Mouse (Mus musculus): ENCODE measurements around the gene Schip1. TPM values are rescaled to one million over a fixed set of nuclear protein-coding genes. Genes with fewer than 3 reads are reported as not detected.

Schip1 gene
- polyA plus RNA-seq, 1 experiment from 2014 or later: 33.2 TPM

GRCm38 (mm10) chr3:68517236-68517635 is 452.6 kb downstream of the Schip1 start:
- Histone ChIP-seq H3K9me3 (replicated peaks; ENCODE audit: control insufficient read depth, low read length) (no peaks in the 10 kb centered on the region), H3K27ac (ENCODE audit: low read length) (no peak overlapping the region), H3K9ac (ENCODE audit: low read length) (no peak overlapping the region), H3K4me1 (ENCODE audit: control insufficient read depth, insufficient read depth, low read length) (peaks cover 6% of the 10 kb centered on the region; the same call in 1 of the 2 replicates), H3K27me3 (ENCODE audit: control insufficient read depth, insufficient read depth, low read length) (no peaks in the 10 kb centered on the region), H3K36me3 (ENCODE audit: control insufficient read depth, insufficient read depth, low read length) (no peaks in the 10 kb centered on the region), H3K4me3 (replicated peaks; ENCODE audit: low read length) (no peak overlapping the region), H3K4me2 (ENCODE audit: low read depth, low read length) (no peak overlapping the region)
- no peak for ATAC-seq (ENCODE audit: insufficient read depth, low FRiP score)
- WGBS: 49% methylated on average over 7 of the region's 7 CpGs

DNA sequence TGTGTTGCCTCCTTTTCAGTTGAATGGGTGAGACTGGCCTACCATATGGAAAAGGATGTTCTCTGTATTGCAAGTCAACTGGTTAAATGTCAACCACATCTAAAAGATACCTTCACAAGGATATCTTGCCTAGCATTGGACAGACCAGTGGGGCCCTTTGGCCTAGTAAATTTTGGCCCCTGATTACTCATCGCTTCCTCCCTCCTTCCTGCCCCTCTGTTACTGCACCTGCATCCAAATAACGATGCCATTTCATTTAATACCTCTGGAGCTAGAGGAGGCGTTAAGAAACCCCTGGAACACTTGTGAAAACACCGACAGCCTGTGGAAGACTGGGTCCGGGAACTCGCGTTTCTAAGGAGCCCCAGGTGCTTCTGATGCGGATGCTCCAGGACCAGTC is 453.4 kb downstream of the Schip1 start:
- Histone ChIP-seq H3K4me1 (ENCODE audit: control insufficient read depth, insufficient read depth, low read length) (0 out of 2 replicates have a peak, but pooled peaks cover 3% of the 10 kb centered on the region), H3K4me2 (ENCODE audit: low read depth, low read length) (no peak overlapping the region), H3K27ac (ENCODE audit: low read length) (no peak overlapping the region), H3K9ac (ENCODE audit: low read length) (no peak overlapping the region), H3K27me3 (ENCODE audit: control insufficient read depth, insufficient read depth, low read length) (no peaks in the 10 kb centered on the region), H3K9me3 (replicated peaks; ENCODE audit: control insufficient read depth, low read length) (no peaks in the 10 kb centered on the region), H3K36me3 (ENCODE audit: control insufficient read depth, insufficient read depth, low read length) (no peaks in the 10 kb centered on the region), H3K4me3 (replicated peaks; ENCODE audit: low read length) (no peak overlapping the region)
- no peak for ATAC-seq (ENCODE audit: insufficient read depth, low FRiP score)
- WGBS: 90% methylated on average over 8 of the region's 8 CpGs

DNA sequence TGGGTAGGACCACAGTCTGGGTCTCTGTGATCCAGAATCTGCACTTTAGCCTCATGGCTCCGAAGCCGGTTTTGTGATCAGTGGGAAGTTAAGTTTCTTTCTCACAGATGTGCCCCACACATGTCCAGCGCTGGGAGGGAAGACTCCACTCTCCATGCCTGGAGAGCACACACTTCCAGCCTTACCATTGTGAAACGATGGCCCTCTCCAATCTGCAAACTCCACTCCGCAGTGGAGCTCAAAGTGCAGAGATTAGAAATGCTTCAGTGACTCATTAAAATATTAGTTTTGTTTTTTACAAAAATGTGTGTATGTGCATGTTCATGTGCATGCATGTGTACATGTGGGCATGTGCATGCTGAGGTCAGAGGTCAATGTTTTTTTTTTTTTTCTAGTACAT is 454.0 kb downstream of the Schip1 start:
- no peak overlapping the region for H3K4me3 ChIP-seq (replicated peaks; ENCODE audit: low read length)
- H3K9ac ChIP-seq (ENCODE audit: low read length): no peak overlapping the region
- H3K27me3 ChIP-seq (ENCODE audit: control insufficient read depth, insufficient read depth, low read length): no peaks in the 10 kb centered on the region
- H3K27ac ChIP-seq (ENCODE audit: low read length): no peak overlapping the region
- ATAC-seq (ENCODE audit: insufficient read depth, low FRiP score): no peak
- no peak overlapping the region for H3K4me2 ChIP-seq (ENCODE audit: low read depth, low read length)
- H3K9me3 ChIP-seq (replicated peaks; ENCODE audit: control insufficient read depth, low read length): no peaks in the 10 kb centered on the region
- no peaks in the 10 kb centered on the region for H3K36me3 ChIP-seq (ENCODE audit: control insufficient read depth, insufficient read depth, low read length)
- WGBS: 92% methylated on average over 5 of the region's 5 CpGs
- no peaks in the 10 kb centered on the region for H3K4me1 ChIP-seq (ENCODE audit: control insufficient read depth, insufficient read depth, low read length)

DNA sequence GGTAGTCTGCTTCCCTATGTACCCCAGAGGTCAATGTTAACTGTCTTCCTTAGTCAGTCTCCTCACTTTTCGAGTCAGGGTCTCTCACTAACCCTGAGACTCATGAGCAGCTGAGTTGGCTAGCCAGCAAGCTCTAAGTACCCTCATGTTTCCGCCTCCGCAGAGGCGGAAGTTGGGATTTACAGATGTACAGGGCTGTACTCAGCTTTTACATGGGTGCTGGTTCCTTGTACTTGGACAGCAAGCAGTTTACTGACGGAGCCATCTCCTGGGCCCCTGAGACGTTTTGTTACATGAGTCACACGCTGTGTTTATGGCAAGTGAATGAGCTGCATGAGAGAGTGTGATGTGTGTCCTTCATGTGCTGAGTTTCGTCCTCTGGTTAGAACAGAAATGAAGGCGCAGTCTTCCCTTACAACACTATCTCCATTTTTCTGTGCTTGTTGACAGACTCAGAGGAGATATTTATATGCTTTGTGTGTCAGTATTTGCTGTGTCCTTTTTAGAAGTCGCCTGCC is 460.8 kb downstream of the Schip1 start:
- Histone ChIP-seq H3K4me3 (replicated peaks; ENCODE audit: low read length) (no peak overlapping the region), H3K9ac (ENCODE audit: low read length) (no peak overlapping the region), H3K4me2 (ENCODE audit: low read depth, low read length) (no peak overlapping the region), H3K4me1 (ENCODE audit: control insufficient read depth, insufficient read depth, low read length) (no peaks in the 10 kb centered on the region), H3K36me3 (ENCODE audit: control insufficient read depth, insufficient read depth, low read length) (no peaks in the 10 kb centered on the region), H3K27me3 (ENCODE audit: control insufficient read depth, insufficient read depth, low read length) (no peaks in the 10 kb centered on the region), H3K9me3 (replicated peaks; ENCODE audit: control insufficient read depth, low read length) (no peaks in the 10 kb centered on the region), H3K27ac (ENCODE audit: low read length) (no peak overlapping the region)
- no peak for ATAC-seq (ENCODE audit: insufficient read depth, low FRiP score)
- 88% methylated on average over 10 of the region's 10 CpGs for WGBS

GRCm38 (mm10) chr3:68526416-68526815 is 461.8 kb downstream of the Schip1 start:
- WGBS: 43% methylated on average over 4 of the region's 4 CpGs

GRCm38 (mm10) chr3:68527182-68527581 is 462.6 kb downstream of the Schip1 start:
- no peak overlapping the region for H3K9ac ChIP-seq (ENCODE audit: low read length)
- H3K4me2 ChIP-seq (ENCODE audit: low read depth, low read length): no peak overlapping the region
- H3K27ac ChIP-seq (ENCODE audit: low read length): no peak overlapping the region
- WGBS: 72% methylated on average over 4 of the region's 4 CpGs
- H3K36me3 ChIP-seq (ENCODE audit: control insufficient read depth, insufficient read depth, low read length): no peaks in the 10 kb centered on the region
- ATAC-seq (ENCODE audit: insufficient read depth, low FRiP score): no peak
- H3K4me3 ChIP-seq (replicated peaks; ENCODE audit: low read length): no peak overlapping the region
- H3K27me3 ChIP-seq (ENCODE audit: control insufficient read depth, insufficient read depth, low read length): no peaks in the 10 kb centered on the region
- H3K9me3 ChIP-seq (replicated peaks; ENCODE audit: control insufficient read depth, low read length): no peaks in the 10 kb centered on the region
- H3K4me1 ChIP-seq (ENCODE audit: control insufficient read depth, insufficient read depth, low read length): no peaks in the 10 kb centered on the region

More at GRCm38 (mm10) chr3:68526416-68526815, 461.8 kb downstream of the Schip1 start:
- H3K4me1 ChIP-seq (ENCODE audit: control insufficient read depth, insufficient read depth, low read length): no peaks in the 10 kb centered on the region
- H3K27me3 ChIP-seq (ENCODE audit: control insufficient read depth, insufficient read depth, low read length): no peaks in the 10 kb centered on the region
- no peak overlapping the region for H3K4me2 ChIP-seq (ENCODE audit: low read depth, low read length)
- ATAC-seq (ENCODE audit: insufficient read depth, low FRiP score): no peak
- no peaks in the 10 kb centered on the region for H3K9me3 ChIP-seq (replicated peaks; ENCODE audit: control insufficient read depth, low read length)
- H3K27ac ChIP-seq (ENCODE audit: low read length): no peak overlapping the region
- no peaks in the 10 kb centered on the region for H3K36me3 ChIP-seq (ENCODE audit: control insufficient read depth, insufficient read depth, low read length)
- no peak overlapping the region for H3K9ac ChIP-seq (ENCODE audit: low read length)
- H3K4me3 ChIP-seq (replicated peaks; ENCODE audit: low read length): no peak overlapping the region

DNA sequence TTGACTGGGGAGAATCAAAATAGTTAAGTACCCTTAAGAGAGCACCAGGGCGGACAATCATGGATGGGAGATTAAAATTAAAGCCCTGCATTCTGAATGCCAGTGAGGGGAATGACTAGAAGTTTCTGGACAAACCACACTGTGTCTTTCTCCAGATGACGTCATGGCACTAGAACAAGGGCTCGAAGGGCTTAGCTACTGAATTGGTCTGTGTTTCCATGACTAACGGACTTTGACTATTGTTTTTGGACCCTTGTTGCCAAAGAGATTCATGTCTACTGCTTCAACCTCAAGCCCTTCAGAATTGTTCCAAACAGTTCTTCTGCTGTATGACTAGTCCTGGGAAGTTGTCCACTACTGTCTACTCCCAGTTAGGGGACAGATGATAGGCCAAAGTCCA is 467.3 kb downstream of the Schip1 start:
- whole genome bisulfite sequencing: 81% methylated on average over 4 of the region's 4 CpGs
- Histone ChIP-seq H3K4me3 (replicated peaks; ENCODE audit: low read length) (no peak overlapping the region), H3K27ac (ENCODE audit: low read length) (no peak overlapping the region), H3K36me3 (ENCODE audit: control insufficient read depth, insufficient read depth, low read length) (0 out of 2 replicates have a peak, but pooled peaks cover 4% of the 10 kb centered on the region), H3K9ac (ENCODE audit: low read length) (no peak overlapping the region), H3K4me1 (ENCODE audit: control insufficient read depth, insufficient read depth, low read length) (peaks cover 8% of the 10 kb centered on the region; the same call in 1 of the 2 replicates), H3K4me2 (ENCODE audit: low read depth, low read length) (no peak overlapping the region), H3K27me3 (ENCODE audit: control insufficient read depth, insufficient read depth, low read length) (no peaks in the 10 kb centered on the region), H3K9me3 (replicated peaks; ENCODE audit: control insufficient read depth, low read length) (0 out of 2 replicates have a peak, but pooled peaks cover 9% of the 10 kb centered on the region)
- no peak for ATAC-seq (ENCODE audit: insufficient read depth, low FRiP score)

- H3K36me3 ChIP-seq (ENCODE audit: control insufficient read depth, insufficient read depth, low read length): 0 out of 2 replicates have a peak, but pooled peaks cover 4% of the 10 kb centered on the region
- H3K27me3 ChIP-seq (ENCODE audit: control insufficient read depth, insufficient read depth, low read length): no peaks in the 10 kb centered on the region
- H3K27ac ChIP-seq (ENCODE audit: low read length): peak overlapping the region; percentile 11; the same call in 1 of the 2 replicates
- no peak overlapping the region for H3K9ac ChIP-seq (ENCODE audit: low read length)
- 0 out of 2 replicates have a peak, but pooled peaks cover 10% of the 10 kb centered on the region for H3K9me3 ChIP-seq (replicated peaks; ENCODE audit: control insufficient read depth, low read length)
- 48% methylated on average over 4 of the region's 7 CpGs for WGBS
- H3K4me1 ChIP-seq (ENCODE audit: control insufficient read depth, insufficient read depth, low read length): peaks cover 8% of the 10 kb centered on the region; the same call in 1 of the 2 replicates
- H3K4me2 ChIP-seq (ENCODE audit: low read depth, low read length): no peak overlapping the region
- no peak overlapping the region for H3K4me3 ChIP-seq (replicated peaks; ENCODE audit: low read length)
- ATAC-seq (ENCODE audit: insufficient read depth, low FRiP score): no peak
Measured at GRCm38 (mm10) chr3:68534571-68535051, 470.0 kb downstream of the Schip1 start.

- H3K27me3 ChIP-seq (ENCODE audit: control insufficient read depth, insufficient read depth, low read length): no peaks in the 10 kb centered on the region
- WGBS: 74% methylated on average over 7 of the region's 7 CpGs
- H3K27ac ChIP-seq (ENCODE audit: low read length): no peak overlapping the region
- ATAC-seq (ENCODE audit: insufficient read depth, low FRiP score): peak; percentile 56; the same call in 1 of the 2 replicates
- H3K36me3 ChIP-seq (ENCODE audit: control insufficient read depth, insufficient read depth, low read length): 0 out of 2 replicates have a peak, but pooled peaks cover 4% of the 10 kb centered on the region
- H3K9ac ChIP-seq (ENCODE audit: low read length): no peak overlapping the region
- H3K4me1 ChIP-seq (ENCODE audit: control insufficient read depth, insufficient read depth, low read length): peaks cover 8% of the 10 kb centered on the region; the same call in 1 of the 2 replicates
- no peak overlapping the region for H3K4me2 ChIP-seq (ENCODE audit: low read depth, low read length)
- H3K9me3 ChIP-seq (replicated peaks; ENCODE audit: control insufficient read depth, low read length): 0 out of 2 replicates have a peak, but pooled peaks cover 10% of the 10 kb centered on the region
- no peak overlapping the region for H3K4me3 ChIP-seq (replicated peaks; ENCODE audit: low read length)
Measured at GRCm38 (mm10) chr3:68535160-68535728, 470.6 kb downstream of the Schip1 start.

Data from stomach, embryonic 16.5 days (tissue).